Mouse (Mus musculus): ENCODE measurements around the gene Crtac1. TPM values are rescaled to one million over a fixed set of nuclear protein-coding genes. Genes with fewer than 3 reads are reported as not detected.

The Crtac1 gene
- total RNA-seq, 1 experiment, result 2.0 TPM

DNA sequence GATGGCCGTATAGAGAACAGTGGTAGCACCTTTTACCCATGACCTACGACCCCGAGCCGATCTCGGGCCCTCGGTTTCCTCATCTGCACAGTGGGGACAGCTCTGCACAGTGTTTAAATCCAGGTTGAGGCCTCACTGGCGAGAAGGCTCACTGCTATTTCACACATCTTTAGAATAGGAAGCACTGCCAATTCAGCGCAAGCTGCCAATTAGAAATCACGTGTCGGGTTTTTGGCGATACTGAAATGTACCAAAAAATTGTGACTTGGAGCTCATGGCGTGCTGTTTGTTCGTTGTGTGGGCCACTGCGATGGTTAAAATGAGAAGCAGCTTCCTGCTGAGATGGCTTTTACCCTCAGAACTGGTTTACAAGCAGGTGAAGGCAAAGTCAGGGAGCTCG lies 27.2 kb downstream of the Crtac1 start:
- in situ Hi-C loops (cut with MboI; ENCODE audit: low sequenced_read_pairs in 2 of 2, unreplicated experiment in 2 of 2), result no loop called here
- no peaks in the 10 kb centered on the region for H3K36me3 ChIP-seq (ENCODE audit: control insufficient read depth, insufficient read depth, low read length, poor library complexity, severe bottlenecking)
- H3K9me3 ChIP-seq (ENCODE audit: control insufficient read depth, insufficient read depth, low read depth, low read length), result no peaks in the 10 kb centered on the region

DNA sequence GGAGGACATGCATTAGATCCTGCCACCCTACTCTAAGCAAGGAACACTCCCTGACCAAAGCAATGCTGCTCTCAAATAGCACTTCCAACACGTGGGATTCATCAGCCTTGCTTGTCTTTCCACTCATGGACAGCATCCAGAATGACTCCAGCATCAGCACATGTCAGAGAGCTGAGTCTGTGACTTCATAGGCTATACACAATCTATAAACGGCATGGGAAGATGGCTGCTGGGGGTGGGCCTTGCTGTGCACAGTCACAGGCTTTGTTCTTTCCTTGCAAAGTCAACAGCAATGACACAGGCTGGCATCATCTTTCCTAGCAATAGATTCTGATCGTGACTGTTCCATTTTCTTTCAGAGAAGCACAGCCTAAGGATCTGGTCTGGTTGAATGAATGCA lies 31.6 kb downstream of the Crtac1 start:
- Histone ChIP-seq H3K9me3 (ENCODE audit: control insufficient read depth, insufficient read depth, low read depth, low read length) (no peaks in the 10 kb centered on the region), H3K4me3 (ENCODE audit: insufficient read depth in 1 of 2, low read depth in 1 of 2, low read length in 2 of 2, poor library complexity in 1 of 2, severe bottlenecking in 1 of 2) (no peak overlapping the region), H3K4me1 (ENCODE audit: control insufficient read depth in 2 of 2, insufficient read depth in 2 of 2, low read length in 2 of 2, poor library complexity in 1 of 2) (peaks cover 0 to 4% of the 10 kb centered on the region in 2 experiments; a peak in 1 of 4 replicates), H3K9ac (ENCODE audit: insufficient read depth, low read depth, low read length, poor library complexity, severe bottlenecking) (no peak overlapping the region), H3K27ac (ENCODE audit: insufficient read depth, low read depth, low read length, poor library complexity, severe bottlenecking) (no peak overlapping the region), H3K36me3 (ENCODE audit: control insufficient read depth, insufficient read depth, low read length, poor library complexity, severe bottlenecking) (no peaks in the 10 kb centered on the region)
- no peak for DNase-seq (ENCODE audit: low read depth, low spot score)
- no peak for TF ChIP-seq ZC3H11A (IDR thresholded peaks at IDR 0.05; ENCODE audit: borderline replicate concordance, low read depth, low read length)
- TF ChIP-seq CHD2 (IDR thresholded peaks at IDR 0.05; ENCODE audit: low read depth, low read length), result no peak
- TF ChIP-seq MAFK (IDR thresholded peaks at IDR 0.05; ENCODE audit: insufficient read depth, low read depth, low read length), result no peak
- no peak for TF ChIP-seq ZNF384 (IDR thresholded peaks at IDR 0.05; ENCODE audit: low read depth, low read length)
- TF ChIP-seq HCFC1 (IDR thresholded peaks at IDR 0.05; ENCODE audit: borderline replicate concordance, insufficient read depth, low read length), result no peak
- in situ Hi-C loops (cut with MboI; ENCODE audit: low sequenced_read_pairs in 2 of 2, unreplicated experiment in 2 of 2), result no loop called here

More for the DNA sequence above, 27.2 kb downstream of the Crtac1 start:
- Histone ChIP-seq H3K27ac (ENCODE audit: insufficient read depth, low read depth, low read length, poor library complexity, severe bottlenecking) (no peak overlapping the region), H3K9ac (ENCODE audit: insufficient read depth, low read depth, low read length, poor library complexity, severe bottlenecking) (no peak overlapping the region), H3K4me1 (ENCODE audit: control insufficient read depth in 2 of 2, insufficient read depth in 2 of 2, low read length in 2 of 2, poor library complexity in 1 of 2) (peaks cover 4 to 7% of the 10 kb centered on the region in 2 experiments), H3K4me3 (ENCODE audit: insufficient read depth in 1 of 2, low read depth in 1 of 2, low read length in 2 of 2, poor library complexity in 1 of 2, severe bottlenecking in 1 of 2) (no peak overlapping the region)
- no peak for DNase-seq (ENCODE audit: low read depth, low spot score)
- TF ChIP-seq ZC3H11A (IDR thresholded peaks at IDR 0.05; ENCODE audit: borderline replicate concordance, low read depth, low read length), result no peak
- TF ChIP-seq HCFC1 (IDR thresholded peaks at IDR 0.05; ENCODE audit: borderline replicate concordance, insufficient read depth, low read length), result no peak
- TF ChIP-seq ZNF384 (IDR thresholded peaks at IDR 0.05; ENCODE audit: low read depth, low read length), result no peak
- no peak for TF ChIP-seq CHD2 (IDR thresholded peaks at IDR 0.05; ENCODE audit: low read depth, low read length)
- no peak for TF ChIP-seq MAFK (IDR thresholded peaks at IDR 0.05; ENCODE audit: insufficient read depth, low read depth, low read length)

DNA sequence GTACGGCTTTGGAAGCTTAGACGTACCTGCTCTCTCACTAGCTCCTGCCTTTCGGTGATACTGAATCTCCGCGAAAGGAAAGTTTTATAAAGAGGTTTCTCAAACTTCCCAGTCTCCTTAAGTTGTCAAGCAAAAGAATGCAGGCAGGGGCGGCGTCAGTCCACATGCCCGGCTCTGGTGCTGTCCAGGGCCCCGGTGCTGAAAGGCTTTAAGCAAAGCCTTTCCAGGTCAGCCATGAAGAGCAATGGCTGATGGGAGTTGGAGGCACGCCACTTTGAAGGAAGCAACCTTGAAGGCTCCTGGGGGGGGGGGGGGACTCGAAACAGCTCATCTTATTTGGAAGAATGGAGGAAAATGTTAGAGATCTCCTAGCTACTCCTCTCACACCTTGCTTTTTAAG lies 34.3 kb downstream of the Crtac1 start:
- H3K27ac ChIP-seq (ENCODE audit: insufficient read depth, low read depth, low read length, poor library complexity, severe bottlenecking), result no peak overlapping the region
- no peaks in the 10 kb centered on the region for H3K36me3 ChIP-seq (ENCODE audit: control insufficient read depth, insufficient read depth, low read length, poor library complexity, severe bottlenecking)
- H3K9ac ChIP-seq (ENCODE audit: insufficient read depth, low read depth, low read length, poor library complexity, severe bottlenecking), result no peak overlapping the region
- no peak for DNase-seq (ENCODE audit: low read depth, low spot score)
- no peaks in the 10 kb centered on the region for H3K9me3 ChIP-seq (ENCODE audit: control insufficient read depth, insufficient read depth, low read depth, low read length)
- TF ChIP-seq MAFK (IDR thresholded peaks at IDR 0.05; ENCODE audit: insufficient read depth, low read depth, low read length), result no peak
- no peak for TF ChIP-seq ZNF384 (IDR thresholded peaks at IDR 0.05; ENCODE audit: low read depth, low read length)
- peaks cover 0 to 2% of the 10 kb centered on the region in 2 experiments; a peak in 1 of 4 replicates for H3K4me1 ChIP-seq (ENCODE audit: control insufficient read depth in 2 of 2, insufficient read depth in 2 of 2, low read length in 2 of 2, poor library complexity in 1 of 2)
- no peak overlapping the region for H3K4me3 ChIP-seq (ENCODE audit: insufficient read depth in 1 of 2, low read depth in 1 of 2, low read length in 2 of 2, poor library complexity in 1 of 2, severe bottlenecking in 1 of 2)
- in situ Hi-C loops (cut with MboI; ENCODE audit: low sequenced_read_pairs in 2 of 2, unreplicated experiment in 2 of 2), result no loop called here

DNA sequence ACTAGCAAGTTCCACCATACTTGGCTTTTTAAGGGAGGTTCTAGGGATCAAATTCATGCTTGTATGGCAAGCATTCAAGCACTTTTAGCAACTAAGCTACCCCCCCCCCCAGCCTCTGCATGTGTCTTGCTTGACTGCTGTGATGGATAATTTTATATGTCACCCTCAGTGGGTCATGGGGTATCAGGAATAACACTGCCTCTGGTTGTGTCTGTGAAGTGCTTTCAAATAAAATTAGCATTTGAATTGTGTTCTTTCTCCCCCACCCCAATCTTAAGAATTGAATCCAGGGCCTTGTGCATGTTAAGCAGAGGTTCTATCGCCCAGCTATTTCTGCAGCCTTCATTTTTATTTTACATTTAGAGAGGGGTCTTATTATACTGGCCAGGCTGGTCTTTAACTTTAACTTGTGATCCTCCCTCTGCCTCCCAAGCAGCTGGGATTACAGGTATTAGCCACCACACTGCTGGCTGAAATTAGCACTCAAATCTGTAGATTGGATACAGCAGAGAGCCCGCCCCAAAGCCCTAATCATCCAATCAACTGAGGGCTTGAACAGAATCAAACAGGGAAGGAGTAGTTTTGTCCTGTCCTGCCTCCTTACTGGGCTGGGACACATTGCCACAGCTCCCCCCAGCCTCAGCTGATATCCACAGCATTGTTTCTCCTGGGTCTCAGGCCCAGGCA lies 36.6 kb downstream of the Crtac1 start:
- DNase-seq (ENCODE audit: low read depth, low spot score), result no peak
- Histone ChIP-seq H3K27ac (ENCODE audit: insufficient read depth, low read depth, low read length, poor library complexity, severe bottlenecking) (no peak overlapping the region), H3K9ac (ENCODE audit: insufficient read depth, low read depth, low read length, poor library complexity, severe bottlenecking) (no peak overlapping the region), H3K36me3 (ENCODE audit: control insufficient read depth, insufficient read depth, low read length, poor library complexity, severe bottlenecking) (no peaks in the 10 kb centered on the region), H3K4me3 (ENCODE audit: insufficient read depth in 1 of 2, low read depth in 1 of 2, low read length in 2 of 2, poor library complexity in 1 of 2, severe bottlenecking in 1 of 2) (no peak overlapping the region), H3K4me1 (ENCODE audit: control insufficient read depth in 2 of 2, insufficient read depth in 2 of 2, low read length in 2 of 2, poor library complexity in 1 of 2) (peaks cover 0 to 2% of the 10 kb centered on the region in 2 experiments; a peak in 1 of 4 replicates), H3K9me3 (ENCODE audit: control insufficient read depth, insufficient read depth, low read depth, low read length) (no peaks in the 10 kb centered on the region)
- in situ Hi-C loops (cut with MboI; ENCODE audit: low sequenced_read_pairs in 2 of 2, unreplicated experiment in 2 of 2), result no loop called here
- no peak for TF ChIP-seq ZNF384 (IDR thresholded peaks at IDR 0.05; ENCODE audit: low read depth, low read length)
- no peak for TF ChIP-seq ZC3H11A (IDR thresholded peaks at IDR 0.05; ENCODE audit: borderline replicate concordance, low read depth, low read length)
- no peak for TF ChIP-seq MAFK (IDR thresholded peaks at IDR 0.05; ENCODE audit: insufficient read depth, low read depth, low read length)
- TF ChIP-seq CHD2 (IDR thresholded peaks at IDR 0.05; ENCODE audit: low read depth, low read length), result no peak
- no peak for TF ChIP-seq HCFC1 (IDR thresholded peaks at IDR 0.05; ENCODE audit: borderline replicate concordance, insufficient read depth, low read length)

Data from ES-E14 (cell line).